Mouse (Mus musculus) megakaryocyte, embryonic 14.5 days (primary cell): ENCODE measurements at regions not wholly inside any gene's neighbourhood (a gene's known extent, or its start where the extent isn't known, plus 50 kb on each side); places are given as distances from the start of the nearest gene placed in this dataset.

Experiments
- FLI1 ChIP-seq: IDR thresholded peaks from 2 replicates; pipeline ENCODE4 v1.6.1; 2012; ENCODE audit warnings: low read length, inconsistent platforms, mixed read lengths
- GATA1 ChIP-seq: IDR thresholded peaks from 3 replicates; pipeline ENCODE4 v1.6.1; 2012; ENCODE audit warnings: mixed read lengths, low read length, inconsistent platforms, borderline replicate concordance

DNA sequence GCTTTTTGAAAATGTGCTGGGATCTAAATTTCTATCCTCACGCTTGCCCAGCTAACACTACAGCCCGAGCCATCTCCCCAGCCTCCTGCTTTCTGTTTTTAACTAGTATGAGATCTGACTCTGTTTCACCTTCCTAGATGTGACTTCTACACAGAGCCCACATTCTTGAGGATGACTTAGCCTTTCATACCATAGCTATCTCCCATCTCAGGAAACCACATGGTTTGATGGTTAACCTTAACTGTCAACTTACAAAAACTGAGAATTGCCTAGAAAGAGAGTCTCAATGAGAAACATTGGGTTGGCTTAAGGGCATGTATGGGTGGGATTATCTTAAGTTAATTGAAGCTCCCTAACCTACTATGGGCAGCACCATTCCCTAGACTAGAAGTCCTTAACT lies 78.4 kb downstream of the Utp18 start:
- no peak for TF ChIP-seq GATA1
- TF ChIP-seq FLI1 = no peak
